Mouse (Mus musculus): ENCODE results near the gene Olfr1330.
"Not testable (repeated sequence)": the region's sequence is repeated elsewhere in the genome, so short reads cannot be mapped to it uniquely, and the experiment has no call there.

Olfr1330 gene

DNA sequence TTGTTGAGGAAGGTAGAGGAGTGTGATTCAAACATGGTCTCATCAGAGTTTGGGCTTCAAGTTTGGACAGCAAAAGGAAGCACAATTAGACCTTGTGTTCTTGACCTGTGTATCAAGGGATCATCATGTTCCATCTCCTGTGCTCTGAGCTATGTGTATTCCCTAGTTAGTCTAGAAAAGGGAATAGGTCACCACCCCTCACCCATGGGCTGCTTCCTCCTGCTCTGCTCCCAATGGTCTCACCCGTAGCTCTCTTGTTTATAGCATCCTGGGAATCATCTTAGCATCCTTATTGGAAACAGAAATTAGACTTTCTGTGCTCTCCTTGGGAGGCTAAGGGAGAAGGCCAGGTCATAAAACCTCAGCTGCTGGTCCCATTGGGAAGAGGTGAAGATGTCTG, at the start of gene Olfr1330:
Gene Olfr1330, plus strand, starts transcription at position 301 of the 400 bp plus-strand sequence.
- no peak for DNase-seq

DNA sequence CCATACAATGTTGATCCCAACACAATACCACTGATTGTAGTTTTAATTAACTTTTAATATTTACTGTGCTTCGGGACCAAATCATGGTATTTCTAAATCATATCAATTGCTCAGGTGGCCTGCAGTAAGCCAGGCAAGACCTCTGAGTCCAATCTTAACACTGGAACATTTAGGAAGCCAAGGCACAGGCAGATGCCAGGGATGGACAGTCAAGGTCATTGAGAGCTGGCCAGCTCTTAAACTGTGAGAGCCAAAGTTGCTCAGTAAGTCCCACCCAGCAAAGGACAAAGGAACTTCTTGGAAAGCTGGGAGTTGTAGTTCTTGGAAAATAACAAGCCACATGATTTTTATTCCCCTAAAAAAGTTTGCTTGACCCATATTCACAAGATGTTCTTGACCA, 26.6 kb upstream of the Olfr1330 start:
- peak; percentile 14 for DNase-seq

DNA sequence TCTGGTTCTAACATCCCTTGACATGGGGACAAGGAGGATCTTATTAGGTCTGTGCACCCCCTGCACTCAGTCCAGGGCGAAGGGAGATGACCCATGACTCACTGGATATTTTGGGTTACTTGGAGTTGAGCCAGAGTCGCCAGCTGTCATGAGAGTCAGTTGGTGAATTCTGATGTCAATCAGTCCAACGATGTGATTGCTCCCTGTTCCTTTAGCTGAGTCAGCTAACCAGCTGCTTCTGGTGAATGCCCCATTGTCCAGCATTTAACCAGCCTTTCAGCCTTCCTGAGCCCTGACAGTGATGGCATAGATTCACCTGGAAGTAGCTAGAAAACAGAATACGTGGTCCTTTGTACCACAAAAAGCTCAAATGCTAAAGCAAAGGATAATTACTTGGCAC, 25.7 kb upstream of the Olfr1330 start:
- DNase-seq, result peak; percentile 95

DNA sequence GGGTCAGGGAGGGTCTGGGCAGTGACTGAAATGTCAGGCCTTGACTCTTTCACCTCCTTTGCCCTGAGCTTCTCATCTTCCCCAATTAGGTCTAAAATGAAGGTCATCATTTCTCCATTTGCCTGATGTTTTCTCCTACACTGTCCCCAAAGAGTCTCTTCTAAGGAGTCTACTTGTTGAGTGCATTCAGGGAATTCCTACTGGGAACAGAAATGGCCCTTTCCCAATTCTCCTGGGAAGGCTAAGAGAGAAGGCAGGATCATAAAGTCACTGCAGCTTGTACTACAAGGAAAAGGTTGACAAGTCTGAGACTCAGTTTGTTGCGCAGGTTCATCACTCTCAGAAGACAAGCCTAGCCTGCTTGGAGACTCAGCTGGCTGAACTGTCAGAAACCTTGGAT, 24.0 kb upstream of the Olfr1330 start, which contains the start of gene Olfr1331:
Gene Olfr1331, plus strand, starts transcription at position 301 of the 400 bp plus-strand sequence.
- no peak for DNase-seq

DNA sequence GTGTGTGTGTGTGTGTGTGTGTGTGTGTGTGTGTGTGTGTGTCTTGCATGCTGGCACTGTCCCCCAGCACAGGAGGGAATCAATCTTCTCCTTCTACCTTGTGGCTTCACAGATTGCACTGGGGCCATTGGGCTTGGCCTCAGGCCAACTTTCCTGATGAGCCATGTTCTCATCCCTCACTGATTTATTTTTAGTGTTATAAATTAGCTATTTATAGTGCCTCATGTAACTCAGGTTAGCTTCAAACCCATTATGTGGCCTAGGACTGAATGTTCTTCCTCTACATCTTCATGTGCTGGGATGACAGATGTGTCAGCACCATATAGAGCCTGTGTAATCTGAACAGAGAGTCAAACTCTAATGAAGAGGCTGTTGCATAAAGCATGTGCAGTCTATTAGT, 20.8 kb upstream of the Olfr1330 start:
- peak; percentile 3 for DNase-seq

DNA sequence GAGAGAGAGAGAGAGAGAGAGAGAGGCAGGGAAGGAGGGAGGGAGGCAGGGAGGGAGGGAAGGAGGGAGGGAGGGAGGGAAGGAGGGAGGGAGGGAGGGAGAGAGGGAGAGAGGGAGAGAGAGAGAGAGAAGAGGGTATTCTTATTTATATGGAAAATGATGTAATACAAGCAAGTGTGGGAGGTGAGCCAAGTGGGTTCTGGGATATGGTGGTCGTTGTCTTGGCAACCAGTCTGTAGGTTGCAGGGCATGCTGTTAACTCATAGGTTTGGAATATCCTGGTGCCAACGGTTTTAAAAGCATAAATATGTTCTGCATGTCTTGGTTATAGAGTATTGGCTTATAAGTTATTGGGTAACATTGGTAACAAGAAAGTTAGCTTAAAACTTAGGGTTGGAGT, 13.6 kb downstream of the Olfr1330 start:
- DNase-seq, result no peak

DNA sequence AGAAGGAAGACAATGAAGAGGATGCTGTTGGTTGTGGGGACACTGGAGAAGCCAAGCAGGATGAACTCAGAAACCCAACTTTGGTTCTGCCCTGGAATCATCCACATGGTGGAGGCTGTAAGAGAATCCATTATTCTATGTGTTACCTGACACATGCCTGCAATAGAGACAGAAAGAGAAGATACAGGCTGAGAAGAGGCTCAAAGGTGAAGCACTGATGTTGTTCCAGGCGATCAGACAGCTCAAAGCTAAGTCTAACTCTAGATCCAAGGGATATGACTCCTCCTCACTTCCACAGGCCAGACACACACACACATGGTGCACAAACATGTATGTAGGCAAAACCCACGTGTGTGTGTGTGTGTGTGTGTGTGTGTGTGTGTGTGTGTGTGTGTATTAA, 29.0 kb downstream of the Olfr1330 start, which contains the start of gene Olfr1329:
Gene Olfr1329, minus strand, starts transcription at position 101 of the 400 bp plus-strand sequence.
- DNase-seq, result not testable (repeated sequence)

DNA sequence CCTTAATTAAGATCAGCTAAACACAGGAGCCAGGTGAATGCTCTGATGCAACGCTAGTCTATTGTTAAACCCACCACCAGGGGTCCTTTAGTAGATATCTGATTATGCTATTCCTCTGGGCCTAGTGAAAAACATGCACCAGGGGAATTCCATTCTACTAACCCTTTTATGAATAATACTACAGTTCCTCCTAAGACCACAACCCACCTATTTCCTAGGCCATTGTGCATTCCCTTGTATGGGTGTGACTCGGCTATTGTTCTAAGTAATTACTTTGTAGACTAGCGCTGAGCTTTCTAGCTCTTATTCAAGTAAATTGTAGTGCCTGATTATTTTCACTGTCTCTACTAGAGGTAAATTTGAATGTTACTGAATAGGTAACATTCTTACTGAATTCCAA, 42.9 kb downstream of the Olfr1330 start:
- DNase-seq, result not testable (repeated sequence)

DNA sequence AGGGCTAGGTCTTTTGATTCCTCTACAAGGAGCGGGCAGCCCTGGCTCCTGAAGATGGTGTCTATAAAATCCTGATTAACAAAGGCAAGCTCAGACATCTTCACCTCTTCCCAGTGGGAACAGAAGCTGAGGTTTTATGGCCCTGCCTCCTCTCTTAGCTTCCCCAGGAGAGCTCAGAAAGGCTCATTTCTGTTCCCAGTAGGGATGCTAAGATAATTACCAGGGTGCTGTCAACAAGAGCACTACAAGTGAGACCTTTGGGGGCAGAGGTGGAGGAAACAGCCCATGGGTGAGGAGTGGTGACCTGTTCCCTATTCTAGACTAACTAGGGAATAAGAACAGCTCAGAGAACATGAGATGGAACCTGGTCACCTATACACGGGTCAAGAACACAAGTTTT, 50.1 kb downstream of the Olfr1330 start, which contains the start of gene Olfr1328:
Gene Olfr1328, minus strand, starts transcription at position 101 of the 400 bp plus-strand sequence.
- DNase-seq, result no peak

Data from retina, postnatal 1 day (tissue).